Mouse (Mus musculus) liver, embryonic 14.5 days (tissue): ENCODE measurements around the gene Gtf2f2.

Experiments used
- CTCF ChIP-seq: IDR thresholded peaks from 2 replicates; pipeline ENCODE4 v1.5.1; 2016; ENCODE audit warnings: antibody characterized with exemption, low read depth, control low read depth
- EP300 ChIP-seq: IDR thresholded peaks from 2 replicates; pipeline ENCODE4 v1.6.1; 2016; ENCODE audit warnings: antibody characterized with exemption, low read depth

GRCm38 (mm10) chr14:75983891-75984290, 26.8 kb downstream of the Gtf2f2 start:
- TF ChIP-seq CTCF: no peak
- no peak for TF ChIP-seq EP300
